Mouse (Mus musculus) embryonic facial prominence, embryonic 11.5 days (tissue): Measurements from ENCODE around the gene Parva. TPM values are rescaled to one million over a fixed set of nuclear protein-coding genes. Genes with fewer than 3 reads are reported as not detected.

ENCODE experiments used
- ATAC-seq: fragments of 200-750 bp; cut with Nextera tagmentation; replicated peaks from 2 replicates; pipeline ENCODE4 v1.8.0; 2017; ENCODE audit warnings: low read depth; ENCODE audit not compliant: insufficient number of reproducible peaks, low FRiP score, low TSS enrichment
- DNase-seq: peaks from one replicate; pipeline ENCODE4 v3.0.0-alpha.2; 2015; ENCODE audit warnings: low spot score
- H3K27ac ChIP-seq: fragments of 300-500 bp; sonication (generic); replicated peaks from 2 replicates; pipeline ENCODE4 v1.5.1; 2014; ENCODE audit warnings: mild to moderate bottlenecking, low read depth, low read length, control low read depth
- H3K27me3 ChIP-seq: fragments of 300-500 bp; sonication (generic); 2 replicates; pipeline ENCODE4 v1.6.1; 2014; ENCODE audit warnings: mild to moderate bottlenecking, low read length, moderate library complexity, mixed read lengths; ENCODE audit not compliant: control insufficient read depth, insufficient read depth
- H3K36me3 ChIP-seq: fragments of 300-500 bp; sonication (generic); replicated peaks from 2 replicates; pipeline ENCODE4 v1.6.1; 2014; ENCODE audit warnings: low read depth, mild to moderate bottlenecking, low read length, moderate library complexity, mixed read lengths; ENCODE audit not compliant: control insufficient read depth, insufficient read depth
- H3K4me1 ChIP-seq: fragments of 300-500 bp; sonication (generic); 2 replicates; pipeline ENCODE4 v1.6.1; 2014; ENCODE audit warnings: low read length, mixed read lengths; ENCODE audit not compliant: control insufficient read depth, insufficient read depth
- H3K4me2 ChIP-seq: fragments of 300-500 bp; sonication (generic); 2 replicates; pipeline ENCODE4 v1.6.1; 2014; ENCODE audit warnings: low read depth, mild to moderate bottlenecking, control low read depth, low read length, moderate library complexity
- H3K4me3 ChIP-seq: fragments of 300-500 bp; sonication (generic); 2 replicates; pipeline ENCODE4 v1.5.1; 2014; ENCODE audit warnings: low read depth, low read length, control low read depth
- H3K9ac ChIP-seq: fragments of 300-500 bp; sonication (generic); replicated peaks from 2 replicates; pipeline ENCODE4 v1.6.1; 2014; ENCODE audit warnings: mild to moderate bottlenecking, control low read depth, low read length
- H3K9me3 ChIP-seq: fragments of 300-500 bp; sonication (generic); replicated peaks from 2 replicates; pipeline ENCODE4 v1.6.1; 2016; ENCODE audit warnings: mild to moderate bottlenecking, low read length, inconsistent platforms, mixed read lengths; ENCODE audit not compliant: control insufficient read depth
- WGBS: fragments of 180-500 bp; shearing (Covaris S2); extraction: QIAGEN DNeasy Blood & Tissue Kit; methylation state at CpG from one replicate; pipeline ENCODE4 v1.1.7; 2014; 5-methylcytosine and 5-hydroxymethylcytosine counted together
- polyA plus RNA-seq: library from polyadenylated mRNA; unstranded; fragments of >200 nt; fragmentation: Nextera tagmentation; extraction: Ambion mirVana; gene quantifications from 2 replicates; pipeline ENCODE4 v1.2.1, GENCODE M21; 2014

Gene Parva
- polyA plus RNA-seq, 1 experiment from 2014 or later = 77.2 TPM

DNA sequence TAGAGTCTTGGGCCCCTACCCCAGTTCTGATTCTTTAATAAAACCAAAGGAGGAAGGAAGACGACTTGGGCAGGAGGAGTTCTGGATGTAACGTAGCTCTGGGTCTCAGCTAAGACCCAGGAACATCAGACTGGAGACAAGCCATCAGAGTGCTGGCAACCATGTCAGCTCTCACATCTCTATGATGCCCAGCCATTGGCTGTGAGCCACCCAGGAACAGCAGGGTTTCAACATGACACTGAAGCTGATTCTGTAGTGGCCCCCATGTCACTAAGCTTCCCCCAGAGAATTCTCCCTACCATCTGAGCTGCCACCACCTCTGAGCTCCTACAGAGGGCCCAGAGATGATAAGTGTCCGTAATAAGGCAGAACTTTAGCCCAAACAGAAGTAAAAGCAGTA is 17.3 kb upstream of the Parva start:
- 85% methylated on average over 3 of the region's 3 CpGs for WGBS
- Histone ChIP-seq H3K27me3 (no peaks in the 10 kb centered on the region), H3K4me3 (no peak overlapping the region), H3K9me3 (no peaks in the 10 kb centered on the region), H3K4me2 (no peak overlapping the region), H3K36me3 (no peaks in the 10 kb centered on the region), H3K9ac (no peak overlapping the region), H3K4me1 (no peaks in the 10 kb centered on the region), H3K27ac (no peak overlapping the region)
- ATAC-seq = no peak
- no peak for DNase-seq

DNA sequence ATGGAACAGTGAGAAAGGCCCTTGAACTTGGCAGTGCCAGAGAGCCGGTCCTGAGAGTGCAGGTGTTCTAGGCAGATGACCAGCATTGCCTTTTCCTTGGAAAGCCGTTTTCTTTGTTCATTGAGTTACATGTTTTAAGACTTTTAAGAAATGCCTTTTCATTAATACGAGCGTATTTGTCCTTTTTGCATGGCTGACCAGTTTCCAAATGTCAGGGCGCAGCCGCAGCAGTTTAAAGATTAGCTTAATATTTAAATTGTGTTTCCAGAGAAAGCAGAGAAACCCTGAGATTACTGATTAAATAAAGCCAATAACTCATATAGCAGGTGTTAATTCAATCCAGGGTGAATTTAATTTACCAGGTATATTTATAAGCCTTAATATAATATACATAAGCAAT is 14.0 kb upstream of the Parva start:
- Histone ChIP-seq H3K4me1 (peaks cover 7% of the 10 kb centered on the region), H3K9me3 (no peaks in the 10 kb centered on the region), H3K36me3 (no peaks in the 10 kb centered on the region), H3K27me3 (no peaks in the 10 kb centered on the region; the same call in 1 of the 2 replicates), H3K4me2 (no peak overlapping the region), H3K27ac (no peak overlapping the region), H3K9ac (no peak overlapping the region), H3K4me3 (no peak overlapping the region)
- DNase-seq (no peak), ATAC-seq (no peak)
- 83% methylated on average over 6 of the region's 6 CpGs for WGBS

DNA sequence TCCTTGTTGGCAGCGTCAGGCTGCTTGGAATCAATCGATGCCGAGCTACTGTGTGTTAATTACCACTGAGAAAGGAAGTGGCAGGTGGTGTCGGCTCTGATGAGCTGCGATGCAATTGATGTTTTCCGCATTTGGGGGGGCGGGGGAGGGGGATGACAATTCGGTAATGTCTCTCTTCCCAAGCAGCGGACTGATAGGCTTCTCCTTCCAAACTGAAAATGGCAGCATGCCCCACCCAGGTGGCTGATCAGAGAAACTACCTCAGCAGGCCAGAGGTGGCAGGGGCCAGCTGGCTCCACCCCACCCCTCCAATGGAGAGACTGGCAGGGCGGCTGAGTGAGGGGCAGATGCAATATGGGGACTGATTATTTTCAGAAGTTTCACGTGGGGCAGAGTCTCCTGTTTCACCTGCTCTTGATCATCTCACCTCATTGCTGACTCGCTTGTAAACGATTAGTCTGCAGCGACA is 11.2 kb upstream of the Parva start:
- 0 out of 2 replicates have a peak, but pooled peaks have one; percentile 29 for ATAC-seq
- peaks cover 7% of the 10 kb centered on the region for H3K4me1 ChIP-seq
- H3K9me3 ChIP-seq = no peaks in the 10 kb centered on the region
- no peak overlapping the region for H3K4me3 ChIP-seq
- no peaks in the 10 kb centered on the region; the same call in 1 of the 2 replicates for H3K27me3 ChIP-seq
- no peaks in the 10 kb centered on the region for H3K36me3 ChIP-seq
- WGBS = 17% methylated on average over 14 of the region's 14 CpGs
- H3K27ac ChIP-seq = peak overlapping the region; percentile 35; the same call in 1 of the 2 replicates
- peak; percentile 44 for DNase-seq
- H3K9ac ChIP-seq = no peak overlapping the region
- peak overlapping the region; percentile 7; the same call in 1 of the 2 replicates for H3K4me2 ChIP-seq

GRCm38 (mm10) chr7:112416730-112417513 is 10.4 kb upstream of the Parva start:
- no peaks in the 10 kb centered on the region for H3K9me3 ChIP-seq
- peaks cover 7% of the 10 kb centered on the region for H3K4me1 ChIP-seq
- ATAC-seq (peak; percentile 53; the same call in 1 of the 2 replicates), DNase-seq (peak; percentile 50)
- no peaks in the 10 kb centered on the region for H3K36me3 ChIP-seq
- H3K9ac ChIP-seq = no peak overlapping the region
- 14% methylated on average over 5 of the region's 7 CpGs for WGBS
- peak overlapping the region; percentile 17; the same call in 1 of the 2 replicates for H3K27ac ChIP-seq
- no peaks in the 10 kb centered on the region; the same call in 1 of the 2 replicates for H3K27me3 ChIP-seq
- H3K4me2 ChIP-seq = peak overlapping the region; percentile 15; the same call in 1 of the 2 replicates
- no peak overlapping the region for H3K4me3 ChIP-seq

DNA sequence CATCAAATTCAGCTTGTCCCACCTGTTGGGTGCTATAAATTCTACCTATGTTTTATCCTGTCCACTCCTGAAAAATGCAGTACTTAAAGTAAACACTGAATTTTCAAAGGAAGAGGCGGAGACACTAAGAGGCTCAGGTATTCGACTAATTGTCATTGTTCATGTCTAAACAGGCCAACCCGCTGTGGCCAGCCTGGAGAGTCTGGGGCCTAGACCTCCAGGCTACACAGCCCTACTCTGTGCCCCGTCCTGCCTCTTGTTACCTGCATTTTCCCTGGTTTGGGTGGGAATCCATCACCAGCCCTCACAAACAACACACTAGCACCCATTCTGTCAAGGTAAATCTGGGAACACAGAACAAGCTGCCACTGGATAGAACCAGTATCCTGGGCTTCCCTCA is 9.7 kb upstream of the Parva start:
- H3K36me3 ChIP-seq = no peaks in the 10 kb centered on the region
- DNase-seq = no peak
- H3K4me3 ChIP-seq = no peak overlapping the region
- no peak for ATAC-seq
- 65% methylated on average over 4 of the region's 4 CpGs for WGBS
- H3K27me3 ChIP-seq = no peaks in the 10 kb centered on the region; the same call in 1 of the 2 replicates
- H3K9ac ChIP-seq = no peak overlapping the region
- H3K9me3 ChIP-seq = no peaks in the 10 kb centered on the region
- peaks cover 7% of the 10 kb centered on the region for H3K4me1 ChIP-seq
- H3K4me2 ChIP-seq = no peak overlapping the region
- no peak overlapping the region for H3K27ac ChIP-seq

GRCm38 (mm10) chr7:112423438-112423837 is 3.9 kb upstream of the Parva start:
- H3K9ac ChIP-seq = no peak overlapping the region
- 85% methylated on average over 4 of the region's 4 CpGs for WGBS
- no peak for ATAC-seq

DNA sequence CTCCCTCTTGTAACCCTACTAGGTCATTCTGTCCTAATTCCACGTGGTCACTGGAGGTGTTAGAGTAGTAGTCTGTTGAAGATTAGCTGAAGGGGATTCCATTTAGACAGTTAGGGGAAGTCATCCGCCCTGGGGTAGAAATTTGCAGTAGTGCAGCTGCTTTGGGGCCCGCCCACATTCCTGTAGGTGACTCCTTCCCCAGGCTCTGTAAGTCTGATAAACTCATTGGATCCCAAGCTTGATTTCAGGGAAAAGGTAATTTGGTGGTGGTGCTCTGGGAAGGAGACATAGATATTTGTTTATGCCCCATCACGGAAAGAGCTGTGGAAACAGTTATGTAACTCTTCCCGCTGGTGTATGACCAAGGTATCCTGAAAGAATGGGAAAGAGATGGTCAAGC is 494 bp upstream of the Parva start:
- Histone ChIP-seq H3K4me1 (peaks cover 4% of the 10 kb centered on the region; the same call in 1 of the 2 replicates), H3K27me3 (no peaks in the 10 kb centered on the region), H3K27ac (no peak overlapping the region), H3K9ac (peak overlapping the region; percentile 95), H3K4me3 (no peak overlapping the region), H3K9me3 (no peaks in the 10 kb centered on the region), H3K36me3 (no peaks in the 10 kb centered on the region), H3K4me2 (peak overlapping the region; percentile 69)
- ATAC-seq (no peak), DNase-seq (no peak)
- 50% methylated on average over 5 of the region's 5 CpGs for WGBS

More at GRCm38 (mm10) chr7:112423438-112423837, 3.9 kb upstream of the Parva start:
- Histone ChIP-seq H3K4me2 (no peak overlapping the region), H3K4me3 (no peak overlapping the region), H3K9me3 (no peaks in the 10 kb centered on the region), H3K27ac (no peak overlapping the region), H3K27me3 (no peaks in the 10 kb centered on the region), H3K36me3 (no peaks in the 10 kb centered on the region), H3K4me1 (peaks cover 4% of the 10 kb centered on the region; the same call in 1 of the 2 replicates)
- no peak for DNase-seq

DNA sequence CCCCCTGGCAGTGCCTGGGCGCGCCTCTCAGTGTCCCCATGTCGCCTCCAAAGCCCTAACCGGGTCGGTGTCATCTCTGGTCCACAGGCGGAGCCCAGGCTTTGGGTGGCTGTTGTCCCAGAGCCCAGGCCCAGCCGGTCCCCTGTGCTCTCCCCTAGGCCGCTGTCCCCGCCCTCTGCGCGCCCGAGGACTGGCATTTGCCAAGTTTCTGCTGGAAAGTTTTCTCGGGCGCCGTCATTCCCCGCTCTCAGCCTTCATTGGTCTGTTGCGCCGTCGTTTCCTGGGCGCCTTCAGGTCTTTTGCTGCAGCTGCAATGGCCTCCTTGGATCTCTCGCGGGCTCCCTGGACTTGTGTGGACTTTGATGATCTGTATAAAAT is 842 bp downstream of the Parva start:
- ATAC-seq = peak; percentile 90
- Histone ChIP-seq H3K27ac (peak overlapping the region; percentile 92), H3K27me3 (no peaks in the 10 kb centered on the region), H3K9me3 (no peaks in the 10 kb centered on the region), H3K4me3 (peak overlapping the region; percentile 75), H3K9ac (peak overlapping the region; percentile 95), H3K36me3 (no peaks in the 10 kb centered on the region), H3K4me2 (peak overlapping the region; percentile 69), H3K4me1 (peaks cover 4% of the 10 kb centered on the region; the same call in 1 of the 2 replicates)
- DNase-seq = peak; percentile 83
- under 1% methylated on average over 22 of the region's 22 CpGs for whole genome bisulfite sequencing
